Mouse (Mus musculus) bone marrow, adult 2 months (tissue): ENCODE data around the gene Hax1. TPM values are rescaled to one million over a fixed set of nuclear protein-coding genes. Genes with fewer than 3 reads are reported as not detected.
A peak's percentile ranks its signal among the peaks of the same experiment; 100 is the strongest.

Experiments
- H3K27ac ChIP-seq: fragments of 200-500 bp; 2 replicates; pipeline ENCODE4 v1.5.1; 2012; ENCODE audit warnings: low read depth, mild to moderate bottlenecking, control low read depth, inconsistent platforms, low read length; ENCODE audit not compliant: control insufficient read depth, poor library complexity, insufficient read depth
- H3K4me1 ChIP-seq: fragments of 200-500 bp; 2 replicates; pipeline ENCODE4 v1.6.1; 2011; ENCODE audit warnings: low read length; ENCODE audit not compliant: control insufficient read depth, insufficient read depth
- H3K4me3 ChIP-seq: fragments of 200-500 bp; replicated peaks from 2 replicates; pipeline ENCODE3; 2011; ENCODE audit warnings: mild to moderate bottlenecking, low read depth, low read length, control low read depth; ENCODE audit not compliant: control insufficient read depth
- CTCF ChIP-seq: fragments of 200-500 bp; IDR thresholded peaks from 2 replicates; pipeline ENCODE4 v1.5.1; 2011; ENCODE audit warnings: low read length, control low read depth; ENCODE audit not compliant: control insufficient read depth, insufficient read depth
- POLR2A ChIP-seq: fragments of 200-500 bp; IDR thresholded peaks from 2 replicates; pipeline ENCODE4 v1.6.1; 2011; ENCODE audit warnings: low read depth, mild to moderate bottlenecking, control low read depth, low read length, borderline replicate concordance; ENCODE audit not compliant: control insufficient read depth
- WGBS: fragments of 180-500 bp; shearing (Covaris S2); methylation state at CpG from one replicate; pipeline ENCODE4 v1.1.7; 2018; 5-methylcytosine and 5-hydroxymethylcytosine counted together
- polyA plus RNA-seq: library from polyadenylated mRNA; stranded (reverse); fragments of >200 nt; gene quantifications from 2 replicates; pipeline ENCODE4 v1.2.4, GENCODE M21; 2011; ENCODE audit warnings: low replicate concordance; ENCODE audit not compliant: missing spikeins, insufficient read depth, insufficient read length

Hax1 gene
- polyA plus RNA-seq, 1 experiment = 70.1 TPM

GRCm38 (mm10) chr3:89959435-89959834 lies 39.1 kb downstream of the Hax1 start:
- no peak for TF ChIP-seq POLR2A
- Histone ChIP-seq H3K4me3 (no peak overlapping the region), H3K27ac (no peak overlapping the region), H3K4me1 (peaks cover 1% of the 10 kb centered on the region; the same call in 1 of the 2 replicates)
- WGBS = 82% methylated on average over 4 of the region's 4 CpGs

- Histone ChIP-seq H3K4me3 (no peak overlapping the region), H3K27ac (no peak overlapping the region), H3K4me1 (peaks cover 1% of the 10 kb centered on the region; the same call in 1 of the 2 replicates)
- TF ChIP-seq POLR2A = no peak
- 87% methylated on average over 9 of the region's 9 CpGs for WGBS
Observed at GRCm38 (mm10) chr3:89957880-89958279, 40.7 kb downstream of the Hax1 start.

- no peaks in the 10 kb centered on the region; the same call in 1 of the 2 replicates for H3K4me1 ChIP-seq
- WGBS = 79% methylated on average over 7 of the region's 7 CpGs
- no peak overlapping the region for H3K27ac ChIP-seq
- H3K4me3 ChIP-seq = no peak overlapping the region
- TF ChIP-seq POLR2A = no peak
- TF ChIP-seq CTCF = no peak
Observed at GRCm38 (mm10) chr3:89956177-89956971, 42.2 kb downstream of the Hax1 start.

GRCm38 (mm10) chr3:89953420-89953819 lies 45.2 kb downstream of the Hax1 start:
- Histone ChIP-seq H3K27ac (no peak overlapping the region), H3K4me1 (no peaks in the 10 kb centered on the region), H3K4me3 (no peak overlapping the region)
- TF ChIP-seq POLR2A = no peak
- TF ChIP-seq CTCF = peak; percentile 94
- 2% methylated on average over 4 of the region's 4 CpGs for WGBS

- Histone ChIP-seq H3K4me1 (no peaks in the 10 kb centered on the region), H3K27ac (no peak overlapping the region), H3K4me3 (no peak overlapping the region)
- WGBS = 70% methylated on average over 6 of the region's 6 CpGs
- TF ChIP-seq CTCF (no peak), POLR2A (no peak)
Observed at GRCm38 (mm10) chr3:89948655-89949054, 49.9 kb downstream of the Hax1 start.

- WGBS = 86% methylated on average over 11 of the region's 11 CpGs
Observed at GRCm38 (mm10) chr3:89948021-89948420, 50.6 kb downstream of the Hax1 start.

More at GRCm38 (mm10) chr3:89948021-89948420, 50.6 kb downstream of the Hax1 start:
- no peak overlapping the region for H3K27ac ChIP-seq
- H3K4me1 ChIP-seq = no peaks in the 10 kb centered on the region
- TF ChIP-seq POLR2A (no peak), CTCF (no peak)
- H3K4me3 ChIP-seq = no peak overlapping the region

Other genes starting within 250 kb of the Hax1 start
- gene Chrnb2, start 234.1 kb downstream of the Hax1 start, polyA plus RNA-seq = 0.14 and 0.32 TPM in 2 replicates
- 44.2 and 78.7 TPM in 2 replicates for gene Ube2q1, start 225.2 kb downstream of the Hax1 start, polyA plus RNA-seq
- 1.2 and 1.7 TPM in 2 replicates for gene She, start 167.4 kb downstream of the Hax1 start, polyA plus RNA-seq
- 6.5 and 11.4 TPM in 2 replicates for gene Il6ra, start 85.6 kb downstream of the Hax1 start, polyA plus RNA-seq
- 9.0 and 30.6 TPM in 2 replicates for gene Atp8b2, start 35.3 kb downstream of the Hax1 start, polyA plus RNA-seq
- 31.4 and 49.9 TPM in 2 replicates for gene 4933434E20Rik, start 52.9 kb upstream of the Hax1 start, polyA plus RNA-seq
- 57.2 and 89.7 TPM in 2 replicates for gene Ubap2l, start 53.8 kb upstream of the Hax1 start, polyA plus RNA-seq
- gene Tpm3, start 73.9 kb upstream of the Hax1 start, polyA plus RNA-seq = 645 and 665 TPM in 2 replicates
- gene Nup210l, start 105.4 kb upstream of the Hax1 start, polyA plus RNA-seq = 0.79 and 1.5 TPM in 2 replicates
- 16.3 and 168 TPM in 2 replicates for gene Rps27, start 214.9 kb upstream of the Hax1 start, polyA plus RNA-seq
- gene Rab13, start 214.9 kb upstream of the Hax1 start, polyA plus RNA-seq = 11.5 and 13.0 TPM in 2 replicates
- gene Jtb, start 232.8 kb upstream of the Hax1 start, polyA plus RNA-seq = 38.7 and 72.7 TPM in 2 replicates
- not detected in 2 replicates for gene Creb3l4, start 244.7 kb upstream of the Hax1 start, polyA plus RNA-seq
- 11.6 and 29.3 TPM in 2 replicates for gene Slc39a1, start 249.4 kb upstream of the Hax1 start, polyA plus RNA-seq